Comparison of ENCODE assay signal across 25 mouse cellular contexts in genomic region chr4:62463124-62463523, GRCm38 (mm10). TPM values are rescaled to one million over a fixed set of nuclear protein-coding genes. Genes with fewer than 3 reads are reported as not detected.
DNase-seq lines count a peak whose midpoint lies in the region; ATAC-seq lines count a peak whose summit lies in the region.
"Had no signal": no experiment of that assay in that cellular context is flagged by ENCODE, and none has a peak within 500 bp of the region (broad histone marks: within the 10 kb centered on the region; RNA-seq: fewer than 3 reads in every experiment).

No protein-coding gene starts in this region.

- 0 out of 2 replicates have a peak overlapping the region, but pooled peaks have one; percentile 17 for H3K9ac ChIP-seq in intestine, embryonic 16.5 days (ENCODE audit: low read depth, low read length)
- no peak overlapping the region for H3K9ac ChIP-seq in intestine, embryonic 15.5 days
- no peak overlapping the region for H3K9ac ChIP-seq in kidney, embryonic 14.5 days (ENCODE audit: low read depth, low read length)
- no peak overlapping the region for H3K9ac ChIP-seq in kidney, embryonic 16.5 days (replicated peaks; ENCODE audit: low read length)
- H3K9ac ChIP-seq: forebrain, embryonic 13.5 days; heart, embryonic 13.5 days; hindbrain, embryonic 14.5 days had no signal

- no peak overlapping the region for H3K27ac ChIP-seq in intestine, embryonic 16.5 days (ENCODE audit: low read length)
- no peak overlapping the region for H3K27ac ChIP-seq in intestine, embryonic 15.5 days
- no peak overlapping the region for H3K27ac ChIP-seq in kidney, embryonic 14.5 days (ENCODE audit: low read depth, low read length)
- H3K27ac ChIP-seq in kidney, embryonic 16.5 days (ENCODE audit: low read length): no peak overlapping the region
- H3K27ac ChIP-seq: forebrain, embryonic 10.5 days; forebrain, embryonic 13.5 days; heart, adult 2 months; heart, embryonic 10.5 days; heart, embryonic 13.5 days; hindbrain, embryonic 14.5 days had no signal

- no peak overlapping the region for H3K4me2 ChIP-seq in intestine, embryonic 16.5 days (ENCODE audit: low read depth, low read length)
- H3K4me2 ChIP-seq in intestine, embryonic 15.5 days (replicated peaks): no peak overlapping the region
- no peak overlapping the region for H3K4me2 ChIP-seq in kidney, embryonic 14.5 days (replicated peaks; ENCODE audit: low read depth, low read length)
- H3K4me2 ChIP-seq in kidney, embryonic 16.5 days (replicated peaks; ENCODE audit: low read depth, low read length): no peak overlapping the region
- H3K4me2 ChIP-seq: forebrain, embryonic 13.5 days; heart, embryonic 13.5 days; hindbrain, embryonic 14.5 days had no signal

- no peak overlapping the region for H3K4me3 ChIP-seq in intestine, embryonic 16.5 days (ENCODE audit: low read length)
- H3K4me3 ChIP-seq in intestine, embryonic 15.5 days (replicated peaks): no peak overlapping the region
- H3K4me3 ChIP-seq in kidney, embryonic 14.5 days (ENCODE audit: low read length): no peak overlapping the region
- H3K4me3 ChIP-seq in kidney, embryonic 16.5 days (ENCODE audit: low read length): no peak overlapping the region
- H3K4me3 ChIP-seq: forebrain, embryonic 10.5 days; forebrain, embryonic 13.5 days; heart, adult 2 months; heart, embryonic 10.5 days; heart, embryonic 13.5 days had no signal

- no peaks in the 10 kb centered on the region for H3K9me3 ChIP-seq in intestine, embryonic 16.5 days (ENCODE audit: control insufficient read depth, low read length)
- H3K9me3 ChIP-seq in intestine, embryonic 15.5 days: no peaks in the 10 kb centered on the region
- H3K9me3 ChIP-seq in kidney, embryonic 14.5 days (ENCODE audit: control insufficient read depth, low read length): no peaks in the 10 kb centered on the region
- no peaks in the 10 kb centered on the region for H3K9me3 ChIP-seq in kidney, embryonic 16.5 days (ENCODE audit: low read length)
- H3K9me3 ChIP-seq: forebrain, embryonic 10.5 days; forebrain, embryonic 13.5 days; heart, embryonic 10.5 days; heart, embryonic 13.5 days had no signal

- no peaks in the 10 kb centered on the region for H3K36me3 ChIP-seq in intestine, embryonic 16.5 days (ENCODE audit: control insufficient read depth, insufficient read depth, low read length)
- H3K36me3 ChIP-seq in intestine, embryonic 15.5 days: no peaks in the 10 kb centered on the region
- peaks cover 4% of the 10 kb centered on the region; the same call in 1 of the 2 replicates for H3K36me3 ChIP-seq in kidney, embryonic 14.5 days (ENCODE audit: control insufficient read depth, insufficient read depth, low read length)
- H3K36me3 ChIP-seq in kidney, embryonic 16.5 days (ENCODE audit: insufficient read depth, low read length): 0 out of 2 replicates have a peak, but pooled peaks cover 4% of the 10 kb centered on the region
- H3K36me3 ChIP-seq: heart, embryonic 13.5 days had no signal

- no peaks in the 10 kb centered on the region for H3K4me1 ChIP-seq in intestine, embryonic 16.5 days (ENCODE audit: control insufficient read depth, insufficient read depth, low read length)
- peaks cover 2% of the 10 kb centered on the region; the same call in 1 of the 2 replicates for H3K4me1 ChIP-seq in intestine, embryonic 15.5 days (replicated peaks)
- no peaks in the 10 kb centered on the region for H3K4me1 ChIP-seq in kidney, embryonic 14.5 days (ENCODE audit: control insufficient read depth, insufficient read depth, low read length)
- H3K4me1 ChIP-seq in kidney, embryonic 16.5 days (ENCODE audit: insufficient read depth, low read length): no peaks in the 10 kb centered on the region
- H3K4me1 ChIP-seq: forebrain, embryonic 10.5 days; forebrain, embryonic 13.5 days had no signal

- no peaks in the 10 kb centered on the region for H3K27me3 ChIP-seq in intestine, embryonic 16.5 days (replicated peaks; ENCODE audit: control insufficient read depth, insufficient read depth, low read length)
- no peaks in the 10 kb centered on the region for H3K27me3 ChIP-seq in intestine, embryonic 15.5 days (replicated peaks)
- no peaks in the 10 kb centered on the region for H3K27me3 ChIP-seq in kidney, embryonic 14.5 days (ENCODE audit: control insufficient read depth, insufficient read depth, low read length)
- H3K27me3 ChIP-seq in kidney, embryonic 16.5 days (ENCODE audit: insufficient read depth, low read length): no peaks in the 10 kb centered on the region
- H3K27me3 ChIP-seq: forebrain, embryonic 13.5 days; heart, embryonic 13.5 days had no signal

- WGBS in intestine, embryonic 16.5 days: 79% methylated on average over 2 of the region's 2 CpGs
- WGBS in intestine, embryonic 15.5 days: 89% methylated on average over 2 of the region's 2 CpGs
- 90% methylated on average over 2 of the region's 2 CpGs for WGBS in kidney, embryonic 14.5 days
- 87% methylated on average over 2 of the region's 2 CpGs for WGBS in kidney, embryonic 16.5 days

- ATAC-seq in intestine, embryonic 16.5 days: peak; percentile 69; the same call in 1 of the 2 replicates
- ATAC-seq in intestine, embryonic 15.5 days: no peak
- ATAC-seq in kidney, embryonic 14.5 days (ENCODE audit: low FRiP score, low TSS enrichment): no peak
- ATAC-seq in kidney, embryonic 16.5 days (ENCODE audit: low FRiP score, low TSS enrichment): no peak
- ATAC-seq: activated CD4-positive, CD25-positive, alpha-beta regulatory T cell, adult 4 months; forebrain, embryonic 13.5 days; forebrain, embryonic 16.5 days had no signal

- DNase-seq in kidney, adult 8-10 months: peak; percentile 32 to 41
- peak; percentile 35 to 55 for DNase-seq in kidney, postnatal 36 days
- DNase-seq: adrenal gland, adult 8-10 months; adrenal gland, postnatal 25 days; cerebellum, adult 18-20 months; cerebellum, adult 9-10 months; cerebellum, postnatal 14 days; gastrocnemius, postnatal 10 days; gastrocnemius, postnatal 36 days; heart, adult 2 months; heart, postnatal 14 days; heart, postnatal 4 days had no signal

RNA-seq across cellular contexts. Expression of gene Wdr31, which starts 7.6 kb away (rescaled TPM):
- 5.1 and 7.3 TPM in 2 replicates for polyA plus RNA-seq in intestine, embryonic 16.5 days (2015; fragmentation: Nextera tagmentation; extraction: Ambion mirVana)
- 7.7 and 9.1 TPM in 2 replicates for polyA plus RNA-seq in intestine, embryonic 15.5 days (2015; fragmentation: Nextera tagmentation; extraction: Ambion mirVana)
- polyA plus RNA-seq in kidney, embryonic 14.5 days (2014; fragmentation: Nextera tagmentation; extraction: Ambion mirVana): 11.6 and 12.6 TPM in 2 replicates
- 13.2 and 14.3 TPM in 2 replicates for polyA plus RNA-seq in kidney, embryonic 16.5 days (2015; fragmentation: Nextera tagmentation; extraction: Ambion mirVana)

RNA-seq across cellular contexts. Expression of gene Bspry, which starts 16.7 kb away (rescaled TPM):
- 29.9 and 31.6 TPM in 2 replicates for polyA plus RNA-seq in intestine, embryonic 16.5 days (2015; fragmentation: Nextera tagmentation; extraction: Ambion mirVana)
- 31.7 and 33.2 TPM in 2 replicates for polyA plus RNA-seq in intestine, embryonic 15.5 days (2015; fragmentation: Nextera tagmentation; extraction: Ambion mirVana)
- 16.8 and 25.8 TPM in 2 replicates for polyA plus RNA-seq in kidney, embryonic 14.5 days (2014; fragmentation: Nextera tagmentation; extraction: Ambion mirVana)
- polyA plus RNA-seq in kidney, embryonic 16.5 days (2015; fragmentation: Nextera tagmentation; extraction: Ambion mirVana): 25.9 and 28.3 TPM in 2 replicates

RNA-seq across cellular contexts. Expression of gene Rnf183, which starts 28.1 kb away (rescaled TPM):
- not detected in 2 replicates for polyA plus RNA-seq in intestine, embryonic 16.5 days (2015; fragmentation: Nextera tagmentation; extraction: Ambion mirVana)
- not detected in 2 replicates for polyA plus RNA-seq in intestine, embryonic 15.5 days (2015; fragmentation: Nextera tagmentation; extraction: Ambion mirVana)
- polyA plus RNA-seq in kidney, embryonic 14.5 days (2014; fragmentation: Nextera tagmentation; extraction: Ambion mirVana): 0.24 TPM in 1 of 2 replicates, not detected in the other
- 0.40 and 0.95 TPM in 2 replicates for polyA plus RNA-seq in kidney, embryonic 16.5 days (2015; fragmentation: Nextera tagmentation; extraction: Ambion mirVana)
- polyA plus RNA-seq: embryonic facial prominence, embryonic 11.5 days; forebrain, embryonic 13.5 days; forebrain, embryonic 16.5 days; heart, adult 2 months; heart, embryonic 10.5 days; heart, embryonic 13.5 days; hindbrain, embryonic 11.5 days; hindbrain, embryonic 14.5 days had no signal

RNA-seq across cellular contexts. Expression of gene Hdhd3, which starts 40.1 kb away (rescaled TPM):
- 115 and 118 TPM in 2 replicates for polyA plus RNA-seq in intestine, embryonic 16.5 days (2015; fragmentation: Nextera tagmentation; extraction: Ambion mirVana)
- polyA plus RNA-seq in intestine, embryonic 15.5 days (2015; fragmentation: Nextera tagmentation; extraction: Ambion mirVana): 61.6 and 76.4 TPM in 2 replicates
- polyA plus RNA-seq in kidney, embryonic 14.5 days (2014; fragmentation: Nextera tagmentation; extraction: Ambion mirVana): 16.4 and 16.8 TPM in 2 replicates
- polyA plus RNA-seq in kidney, embryonic 16.5 days (2015; fragmentation: Nextera tagmentation; extraction: Ambion mirVana): 17.3 and 20.6 TPM in 2 replicates

RNA-seq across cellular contexts. Expression of gene Prpf4, which starts 54.5 kb away (rescaled TPM):
- polyA plus RNA-seq in intestine, embryonic 16.5 days (2015; fragmentation: Nextera tagmentation; extraction: Ambion mirVana): 14.3 and 15.9 TPM in 2 replicates
- polyA plus RNA-seq in intestine, embryonic 15.5 days (2015; fragmentation: Nextera tagmentation; extraction: Ambion mirVana): 17.3 and 18.7 TPM in 2 replicates
- polyA plus RNA-seq in kidney, embryonic 14.5 days (2014; fragmentation: Nextera tagmentation; extraction: Ambion mirVana): 20.2 and 32.8 TPM in 2 replicates
- 25.2 and 25.8 TPM in 2 replicates for polyA plus RNA-seq in kidney, embryonic 16.5 days (2015; fragmentation: Nextera tagmentation; extraction: Ambion mirVana)
